Mouse (Mus musculus) hindbrain, embryonic 15.5 days (tissue): ENCODE results near the gene Bpnt1. TPM values are rescaled to one million over a fixed set of nuclear protein-coding genes. Genes with fewer than 3 reads are reported as not detected.

Experiments
- ATAC-seq: fragments of 200-750 bp; cut with Nextera tagmentation; 2 replicates; pipeline ENCODE4 v1.8.0; 2017; ENCODE audit warnings: low read depth, moderate number of reproducible peaks, moderate TSS enrichment; ENCODE audit not compliant: low FRiP score
- H3K27ac ChIP-seq: fragments of 300-500 bp; sonication (generic); replicated peaks from 2 replicates; pipeline ENCODE4 v1.5.1; 2015; ENCODE audit warnings: mild to moderate bottlenecking, inconsistent platforms
- H3K27me3 ChIP-seq: fragments of 300-500 bp; sonication (generic); 2 replicates; pipeline ENCODE4 v1.6.1; 2015; ENCODE audit warnings: control low read depth, inconsistent platforms
- H3K36me3 ChIP-seq: fragments of 300-500 bp; sonication (generic); 2 replicates; pipeline ENCODE4 v1.6.1; 2015; ENCODE audit warnings: control low read depth, inconsistent platforms
- H3K4me1 ChIP-seq: fragments of 300-500 bp; sonication (generic); replicated peaks from 2 replicates; pipeline ENCODE4 v1.6.1; 2015; ENCODE audit warnings: control low read depth, inconsistent platforms
- H3K4me2 ChIP-seq: fragments of 300-500 bp; sonication (generic); 2 replicates; pipeline ENCODE4 v1.6.1; 2015; ENCODE audit warnings: moderate library complexity, mild to moderate bottlenecking, inconsistent platforms
- H3K4me3 ChIP-seq: fragments of 300-500 bp; sonication (generic); 2 replicates; pipeline ENCODE4 v1.5.1; 2015; ENCODE audit warnings: mild to moderate bottlenecking, inconsistent platforms
- H3K9ac ChIP-seq: fragments of 300-500 bp; sonication (generic); 2 replicates; pipeline ENCODE4 v1.6.1; 2015; ENCODE audit warnings: inconsistent platforms
- H3K9me3 ChIP-seq: fragments of 300-500 bp; sonication (generic); 2 replicates; pipeline ENCODE4 v1.6.1; 2016; ENCODE audit warnings: control low read depth, inconsistent platforms
- WGBS: fragments of 180-500 bp; shearing (Covaris S2); methylation state at CpG from one replicate; pipeline ENCODE4 v1.1.7; 2015; 5-methylcytosine and 5-hydroxymethylcytosine counted together
- polyA plus RNA-seq: library from polyadenylated mRNA; unstranded; fragments of >200 nt; fragmentation: Nextera tagmentation; extraction: Ambion mirVana; gene quantifications from 2 replicates; pipeline ENCODE4 v1.2.1, GENCODE M21; 2015

Gene Bpnt1
- polyA plus RNA-seq, 1 experiment from 2014 or later = 60.1 TPM

- Histone ChIP-seq H3K9ac (no peak overlapping the region), H3K27ac (no peak overlapping the region), H3K4me3 (no peak overlapping the region), H3K4me2 (no peak overlapping the region), H3K4me1 (peaks cover 38% of the 10 kb centered on the region), H3K27me3 (no peaks in the 10 kb centered on the region), H3K9me3 (no peaks in the 10 kb centered on the region), H3K36me3 (0 out of 2 replicates have a peak, but pooled peaks cover 6% of the 10 kb centered on the region)
- WGBS = 84% methylated on average over 4 of the region's 4 CpGs
- no peak for ATAC-seq
Measured at GRCm38 (mm10) chr1:185334136-185334535, 2.2 kb downstream of the Bpnt1 start.

DNA sequence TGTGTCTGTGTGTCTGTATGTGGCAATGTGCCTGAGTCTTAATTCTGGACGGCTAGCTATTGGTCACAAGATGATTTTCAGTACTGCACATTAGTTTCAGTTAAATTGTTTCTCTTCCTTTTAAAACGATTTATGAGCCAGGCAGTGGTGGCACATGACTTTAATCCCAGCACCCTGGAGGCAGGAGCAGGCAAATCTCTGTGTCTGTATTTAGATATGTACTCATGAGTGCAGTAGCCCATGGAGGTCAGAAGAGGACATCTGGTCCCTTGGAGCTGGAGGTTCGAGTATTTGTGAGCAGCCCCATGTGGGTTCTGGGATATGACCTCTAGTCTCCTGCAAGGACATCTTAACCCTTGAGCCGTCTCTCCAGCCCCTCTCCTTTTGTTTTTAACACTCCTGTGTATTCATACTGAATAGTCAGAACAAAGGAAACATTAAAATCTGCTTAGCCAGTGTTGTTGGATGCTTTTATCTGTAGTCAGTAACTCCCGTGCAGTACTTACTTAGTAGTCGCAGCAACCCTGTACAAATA lies 3.3 kb downstream of the Bpnt1 start:
- H3K36me3 ChIP-seq = 0 out of 2 replicates have a peak, but pooled peaks cover 6% of the 10 kb centered on the region
- H3K27me3 ChIP-seq = no peaks in the 10 kb centered on the region
- H3K9me3 ChIP-seq = no peaks in the 10 kb centered on the region
- no peak overlapping the region for H3K4me3 ChIP-seq
- WGBS = 78% methylated on average over 6 of the region's 6 CpGs
- peaks cover 31% of the 10 kb centered on the region for H3K4me1 ChIP-seq
- no peak overlapping the region for H3K4me2 ChIP-seq
- no peak overlapping the region for H3K27ac ChIP-seq
- no peak for ATAC-seq
- H3K9ac ChIP-seq = no peak overlapping the region

GRCm38 (mm10) chr1:185336535-185336934 lies 4.6 kb downstream of the Bpnt1 start:
- Histone ChIP-seq H3K27ac (no peak overlapping the region), H3K4me1 (peaks cover 31% of the 10 kb centered on the region), H3K27me3 (no peaks in the 10 kb centered on the region), H3K9ac (no peak overlapping the region), H3K4me2 (no peak overlapping the region), H3K4me3 (no peak overlapping the region), H3K9me3 (no peaks in the 10 kb centered on the region), H3K36me3 (peaks cover 13% of the 10 kb centered on the region)
- WGBS = 45% methylated on average over 3 of the region's 3 CpGs
- ATAC-seq = no peak

GRCm38 (mm10) chr1:185342441-185342840 lies 10.5 kb downstream of the Bpnt1 start:
- peaks cover 68% of the 10 kb centered on the region for H3K36me3 ChIP-seq
- H3K27me3 ChIP-seq = no peaks in the 10 kb centered on the region
- no peaks in the 10 kb centered on the region for H3K9me3 ChIP-seq
- H3K4me1 ChIP-seq = no peaks in the 10 kb centered on the region
- whole genome bisulfite sequencing = 83% methylated on average over 4 of the region's 4 CpGs
- H3K4me2 ChIP-seq = no peak overlapping the region
- H3K27ac ChIP-seq = no peak overlapping the region
- no peak for ATAC-seq
- no peak overlapping the region for H3K9ac ChIP-seq
- H3K4me3 ChIP-seq = no peak overlapping the region

GRCm38 (mm10) chr1:185343422-185343821 lies 11.5 kb downstream of the Bpnt1 start:
- Histone ChIP-seq H3K27ac (no peak overlapping the region), H3K36me3 (peaks cover 75% of the 10 kb centered on the region), H3K4me2 (no peak overlapping the region), H3K9me3 (no peaks in the 10 kb centered on the region), H3K4me1 (no peaks in the 10 kb centered on the region), H3K27me3 (no peaks in the 10 kb centered on the region), H3K4me3 (no peak overlapping the region), H3K9ac (no peak overlapping the region)
- ATAC-seq = no peak
- WGBS = 73% methylated on average over 8 of the region's 8 CpGs

- H3K9ac ChIP-seq = no peak overlapping the region
- H3K27ac ChIP-seq = no peak overlapping the region
- ATAC-seq = no peak
- H3K4me2 ChIP-seq = no peak overlapping the region
- H3K9me3 ChIP-seq = no peaks in the 10 kb centered on the region
- H3K4me3 ChIP-seq = no peak overlapping the region
- 78% methylated on average over 10 of the region's 10 CpGs for WGBS
- H3K36me3 ChIP-seq = peaks cover 87% of the 10 kb centered on the region
- no peaks in the 10 kb centered on the region for H3K27me3 ChIP-seq
- H3K4me1 ChIP-seq = no peaks in the 10 kb centered on the region
Measured at GRCm38 (mm10) chr1:185346188-185346587, 14.2 kb downstream of the Bpnt1 start.

- WGBS = 97% methylated on average over 14 of the region's 14 CpGs
- Histone ChIP-seq H3K36me3 (peaks cover 76% of the 10 kb centered on the region), H3K27ac (no peak overlapping the region), H3K9me3 (no peaks in the 10 kb centered on the region), H3K27me3 (no peaks in the 10 kb centered on the region), H3K4me2 (no peak overlapping the region), H3K4me1 (no peaks in the 10 kb centered on the region), H3K4me3 (no peak overlapping the region), H3K9ac (no peak overlapping the region)
- no peak for ATAC-seq
Measured at GRCm38 (mm10) chr1:185349741-185350140, 17.8 kb downstream of the Bpnt1 start.

DNA sequence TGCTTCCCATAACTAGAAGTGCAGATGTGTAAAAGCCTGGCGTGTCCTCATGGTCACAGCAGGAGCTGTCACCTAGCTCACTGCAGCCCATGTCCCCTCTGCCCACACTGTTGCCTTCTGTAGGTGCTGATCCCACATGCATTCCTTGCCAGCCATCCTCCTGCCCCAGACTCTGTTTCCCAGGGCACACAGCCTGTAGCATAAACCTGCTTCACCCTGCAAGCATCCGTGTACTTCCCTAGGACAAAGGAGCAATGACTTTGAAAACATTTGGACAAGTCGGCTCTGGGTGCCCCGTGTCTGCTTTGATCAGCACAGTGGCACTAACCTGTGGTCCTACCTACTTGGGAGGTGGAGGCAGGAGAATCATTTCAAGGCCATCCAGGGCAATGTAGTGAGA lies 18.7 kb downstream of the Bpnt1 start:
- H3K27ac ChIP-seq = no peak overlapping the region
- no peaks in the 10 kb centered on the region for H3K9me3 ChIP-seq
- H3K36me3 ChIP-seq = peaks cover 75% of the 10 kb centered on the region
- no peaks in the 10 kb centered on the region for H3K4me1 ChIP-seq
- no peaks in the 10 kb centered on the region for H3K27me3 ChIP-seq
- H3K4me2 ChIP-seq = no peak overlapping the region
- H3K4me3 ChIP-seq = no peak overlapping the region
- ATAC-seq = no peak
- no peak overlapping the region for H3K9ac ChIP-seq
- WGBS = 94% methylated on average over 4 of the region's 4 CpGs

GRCm38 (mm10) chr1:185352151-185352550 lies 20.2 kb downstream of the Bpnt1 start:
- WGBS = 96% methylated on average over 12 of the region's 12 CpGs
- Histone ChIP-seq H3K4me2 (no peak overlapping the region), H3K4me3 (no peak overlapping the region), H3K9ac (no peak overlapping the region), H3K27me3 (no peaks in the 10 kb centered on the region), H3K36me3 (peaks cover 71% of the 10 kb centered on the region), H3K9me3 (no peaks in the 10 kb centered on the region), H3K27ac (no peak overlapping the region), H3K4me1 (no peaks in the 10 kb centered on the region)
- no peak for ATAC-seq

- WGBS = 97% methylated on average over 8 of the region's 8 CpGs
- ATAC-seq = no peak
- H3K36me3 ChIP-seq = peaks cover 66% of the 10 kb centered on the region
Measured at GRCm38 (mm10) chr1:185353351-185353750, 21.4 kb downstream of the Bpnt1 start.

GRCm38 (mm10) chr1:185354731-185355130 lies 22.8 kb downstream of the Bpnt1 start:
- peaks cover 64% of the 10 kb centered on the region for H3K36me3 ChIP-seq
- WGBS = 89% methylated on average over 4 of the region's 4 CpGs
- no peak overlapping the region for H3K27ac ChIP-seq
- H3K4me2 ChIP-seq = no peak overlapping the region
- no peak overlapping the region for H3K4me3 ChIP-seq
- H3K9me3 ChIP-seq = no peaks in the 10 kb centered on the region
- H3K9ac ChIP-seq = no peak overlapping the region
- H3K4me1 ChIP-seq = no peaks in the 10 kb centered on the region
- ATAC-seq = no peak
- no peaks in the 10 kb centered on the region for H3K27me3 ChIP-seq

More at GRCm38 (mm10) chr1:185353351-185353750, 21.4 kb downstream of the Bpnt1 start:
- Histone ChIP-seq H3K4me1 (no peaks in the 10 kb centered on the region), H3K9me3 (no peaks in the 10 kb centered on the region), H3K9ac (no peak overlapping the region), H3K4me2 (no peak overlapping the region), H3K27me3 (no peaks in the 10 kb centered on the region), H3K27ac (no peak overlapping the region), H3K4me3 (no peak overlapping the region)

- Histone ChIP-seq H3K9me3 (no peaks in the 10 kb centered on the region), H3K4me2 (no peak overlapping the region), H3K9ac (no peak overlapping the region), H3K4me1 (no peaks in the 10 kb centered on the region), H3K4me3 (no peak overlapping the region), H3K27me3 (no peaks in the 10 kb centered on the region), H3K27ac (no peak overlapping the region), H3K36me3 (peaks cover 51% of the 10 kb centered on the region)
- ATAC-seq = no peak
- WGBS = 95% methylated on average over 8 of the region's 8 CpGs
Measured at GRCm38 (mm10) chr1:185356246-185356645, 24.3 kb downstream of the Bpnt1 start.

DNA sequence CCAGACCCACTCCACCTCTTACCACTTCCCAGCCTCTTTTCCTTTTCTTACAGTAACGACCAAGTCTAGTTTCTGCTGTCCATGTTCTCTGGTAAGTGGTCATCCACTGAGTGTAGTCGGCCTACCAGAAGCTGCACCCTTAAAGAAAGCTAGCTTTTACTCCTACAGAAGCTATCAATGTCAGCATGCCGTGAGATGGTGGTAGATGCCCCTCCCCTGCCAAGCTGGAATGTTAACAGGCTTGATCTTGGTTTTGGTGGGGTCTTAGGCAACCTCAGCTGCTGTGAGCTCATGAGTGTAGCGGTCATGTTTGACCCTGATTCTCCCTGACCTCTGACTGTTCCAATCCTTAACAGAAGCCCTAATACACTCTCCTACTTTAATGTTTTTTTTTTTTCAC lies 26.3 kb downstream of the Bpnt1 start:
- H3K4me1 ChIP-seq = peaks cover 8% of the 10 kb centered on the region
- H3K9me3 ChIP-seq = no peaks in the 10 kb centered on the region
- no peaks in the 10 kb centered on the region for H3K27me3 ChIP-seq
- H3K4me3 ChIP-seq = no peak overlapping the region
- peaks cover 36% of the 10 kb centered on the region for H3K36me3 ChIP-seq
- 93% methylated on average over 4 of the region's 4 CpGs for WGBS
- ATAC-seq = no peak
- H3K9ac ChIP-seq = no peak overlapping the region
- no peak overlapping the region for H3K27ac ChIP-seq
- H3K4me2 ChIP-seq = no peak overlapping the region
